Mouse (Mus musculus): ENCODE data around the gene Mief2. TPM values are rescaled to one million over a fixed set of nuclear protein-coding genes. Genes with fewer than 3 reads are reported as not detected.

Gene Mief2
- polyA plus RNA-seq, 1 experiment from 2014 or later, result 8.0 TPM

DNA sequence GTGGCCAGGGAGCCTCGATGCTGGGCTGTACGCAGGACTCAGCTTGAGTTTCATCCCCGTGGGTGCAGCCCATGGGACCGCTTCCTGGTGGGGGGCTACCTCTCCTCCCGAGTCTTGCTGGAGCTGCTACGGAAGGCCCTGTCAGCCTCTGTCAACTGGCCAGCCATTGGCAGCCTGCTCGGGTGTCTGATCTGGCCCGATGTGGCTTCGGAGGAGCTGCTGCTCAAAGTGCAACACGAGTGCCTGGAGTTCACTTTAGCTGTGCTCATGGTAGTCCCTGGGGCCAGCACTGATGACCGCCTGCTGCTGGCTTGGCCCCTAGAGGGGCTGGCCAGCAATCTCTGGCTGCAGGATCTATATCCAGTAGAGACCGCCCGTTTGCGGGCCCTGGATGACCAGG, 3.1 kb downstream of the Mief2 start:
- Histone ChIP-seq H3K4me3 (ENCODE audit: low read depth, low read length) (no peak overlapping the region), H3K9ac (ENCODE audit: low read depth, low read length) (no peak overlapping the region), H3K27me3 (replicated peaks; ENCODE audit: control insufficient read depth, insufficient read depth, low read length) (no peaks in the 10 kb centered on the region), H3K9me3 (ENCODE audit: control insufficient read depth, low read length) (no peaks in the 10 kb centered on the region), H3K36me3 (ENCODE audit: control insufficient read depth, insufficient read depth, low read length) (peaks cover 8% of the 10 kb centered on the region; the same call in 1 of the 2 replicates), H3K27ac (ENCODE audit: low read depth, low read length) (no peak overlapping the region), H3K4me1 (replicated peaks; ENCODE audit: control insufficient read depth, insufficient read depth, low read length) (peaks cover 11% of the 10 kb centered on the region), H3K4me2 (no peak overlapping the region)
- no peak for ATAC-seq (replicated peaks; ENCODE audit: low FRiP score)
- no peak for DNase-seq (ENCODE audit: low spot score)
- WGBS, result 90% methylated on average over 14 of the region's 14 CpGs

DNA sequence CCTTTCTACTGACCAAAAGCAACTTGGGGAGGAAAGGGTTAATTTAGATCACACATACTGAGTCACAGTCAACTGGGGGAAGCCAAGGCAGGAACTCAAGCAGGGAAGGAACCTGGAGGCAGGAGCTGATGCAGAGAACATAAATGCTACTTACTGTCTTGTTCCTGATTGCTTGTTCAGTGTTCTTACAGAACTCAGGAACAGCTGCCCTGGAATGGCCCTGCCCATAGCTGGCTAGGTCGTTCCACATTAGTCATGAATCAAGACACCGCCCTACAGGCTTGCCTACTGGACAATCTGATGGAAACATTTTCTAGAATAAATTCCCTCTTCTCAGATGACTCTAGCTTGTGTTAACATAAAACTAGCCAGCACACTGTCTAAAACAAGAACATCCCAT, 6.0 kb downstream of the Mief2 start:
- no peaks in the 10 kb centered on the region for H3K9me3 ChIP-seq (ENCODE audit: control insufficient read depth, low read length)
- no peak overlapping the region for H3K9ac ChIP-seq (ENCODE audit: low read depth, low read length)
- H3K4me1 ChIP-seq (replicated peaks; ENCODE audit: control insufficient read depth, insufficient read depth, low read length), result no peaks in the 10 kb centered on the region
- ATAC-seq (replicated peaks; ENCODE audit: low FRiP score) (no peak), DNase-seq (ENCODE audit: low spot score) (no peak)
- no peak overlapping the region for H3K27ac ChIP-seq (ENCODE audit: low read depth, low read length)
- H3K4me3 ChIP-seq (ENCODE audit: low read depth, low read length), result no peak overlapping the region
- WGBS, result 66% methylated on average over 2 of the region's 2 CpGs
- peaks cover 8% of the 10 kb centered on the region; the same call in 1 of the 2 replicates for H3K36me3 ChIP-seq (ENCODE audit: control insufficient read depth, insufficient read depth, low read length)
- H3K27me3 ChIP-seq (replicated peaks; ENCODE audit: control insufficient read depth, insufficient read depth, low read length), result no peaks in the 10 kb centered on the region
- no peak overlapping the region for H3K4me2 ChIP-seq

DNA sequence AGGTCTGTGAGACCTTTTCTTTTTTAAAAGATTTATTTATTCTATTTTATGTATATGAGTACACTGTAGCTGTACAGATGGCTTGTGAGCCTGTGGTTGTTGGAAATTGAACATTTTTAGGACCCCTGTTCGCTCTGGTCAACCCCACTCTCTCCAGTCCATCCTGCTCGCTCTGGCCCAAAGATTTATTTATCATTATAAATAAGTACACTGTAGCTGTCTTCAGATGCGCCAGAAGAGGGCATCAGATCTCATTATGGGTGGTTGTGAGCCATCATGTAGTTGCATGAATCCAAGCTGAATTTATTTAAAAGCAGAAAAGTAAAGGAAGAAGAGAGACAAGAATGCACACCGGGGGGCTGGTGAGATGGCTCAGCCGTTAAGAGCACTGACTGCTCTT, 7.0 kb downstream of the Mief2 start:
- H3K27ac ChIP-seq (ENCODE audit: low read depth, low read length), result no peak overlapping the region
- WGBS, result 81% methylated on average over 5 of the region's 5 CpGs
- H3K4me1 ChIP-seq (replicated peaks; ENCODE audit: control insufficient read depth, insufficient read depth, low read length), result no peaks in the 10 kb centered on the region
- peaks cover 10% of the 10 kb centered on the region; the same call in 1 of the 2 replicates for H3K36me3 ChIP-seq (ENCODE audit: control insufficient read depth, insufficient read depth, low read length)
- no peaks in the 10 kb centered on the region for H3K27me3 ChIP-seq (replicated peaks; ENCODE audit: control insufficient read depth, insufficient read depth, low read length)
- no peaks in the 10 kb centered on the region for H3K9me3 ChIP-seq (ENCODE audit: control insufficient read depth, low read length)
- ATAC-seq (replicated peaks; ENCODE audit: low FRiP score) (no peak), DNase-seq (ENCODE audit: low spot score) (no peak)
- no peak overlapping the region for H3K4me2 ChIP-seq
- no peak overlapping the region for H3K4me3 ChIP-seq (ENCODE audit: low read depth, low read length)
- H3K9ac ChIP-seq (ENCODE audit: low read depth, low read length), result no peak overlapping the region

DNA sequence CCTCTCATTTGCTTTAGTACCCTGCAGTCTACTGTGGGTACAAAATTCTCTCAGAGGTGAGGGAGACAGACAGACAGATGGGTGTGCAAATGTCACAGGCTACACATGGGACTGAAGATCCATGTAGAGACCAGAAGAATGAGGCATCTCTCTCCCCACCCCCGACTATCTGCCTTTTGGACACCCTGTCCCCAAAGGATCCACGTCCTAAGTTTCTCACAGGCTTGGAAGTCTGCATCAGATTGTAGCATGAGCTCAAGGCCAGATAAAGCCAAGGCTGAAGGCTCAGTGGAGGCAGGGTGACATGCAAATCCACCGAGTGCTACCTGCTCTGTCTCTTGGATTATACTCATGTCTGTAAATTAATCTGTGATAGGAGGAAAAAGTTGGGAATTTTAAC, 8.3 kb downstream of the Mief2 start:
- WGBS, result 82% methylated on average over 3 of the region's 3 CpGs
- peaks cover 10% of the 10 kb centered on the region; the same call in 1 of the 2 replicates for H3K36me3 ChIP-seq (ENCODE audit: control insufficient read depth, insufficient read depth, low read length)

DNA sequence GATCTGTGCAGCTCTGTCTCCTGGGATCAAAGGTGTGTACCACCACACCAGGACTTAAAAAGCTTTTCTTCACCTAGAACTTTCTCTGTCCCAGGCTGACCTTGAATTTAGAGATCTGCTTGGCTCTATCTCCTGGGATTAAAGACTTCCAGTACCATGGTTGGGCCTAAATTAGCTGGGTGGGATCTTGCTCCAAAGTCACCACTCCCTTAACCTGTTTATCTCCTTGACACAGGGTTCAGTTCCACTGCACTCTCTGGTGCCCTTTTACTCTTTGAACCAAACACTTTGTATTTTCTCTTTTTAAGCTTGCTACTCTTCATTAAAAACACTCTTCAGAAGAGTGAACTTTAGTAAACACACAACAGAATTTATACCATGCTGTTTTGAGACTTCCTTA, 9.3 kb downstream of the Mief2 start:
- H3K27ac ChIP-seq (ENCODE audit: low read depth, low read length), result no peak overlapping the region
- no peaks in the 10 kb centered on the region for H3K4me1 ChIP-seq (replicated peaks; ENCODE audit: control insufficient read depth, insufficient read depth, low read length)
- no peak overlapping the region for H3K4me2 ChIP-seq
- DNase-seq (ENCODE audit: low spot score), result no peak
- no peak overlapping the region for H3K9ac ChIP-seq (ENCODE audit: low read depth, low read length)
- no peak for ATAC-seq (replicated peaks; ENCODE audit: low FRiP score)
- H3K9me3 ChIP-seq (ENCODE audit: control insufficient read depth, low read length), result no peaks in the 10 kb centered on the region
- H3K36me3 ChIP-seq (ENCODE audit: control insufficient read depth, insufficient read depth, low read length), result peaks cover 13% of the 10 kb centered on the region
- no peak overlapping the region for H3K4me3 ChIP-seq (ENCODE audit: low read depth, low read length)
- H3K27me3 ChIP-seq (replicated peaks; ENCODE audit: control insufficient read depth, insufficient read depth, low read length), result no peaks in the 10 kb centered on the region

More for the DNA sequence above, 8.3 kb downstream of the Mief2 start:
- Histone ChIP-seq H3K4me3 (ENCODE audit: low read depth, low read length) (no peak overlapping the region), H3K4me2 (no peak overlapping the region), H3K27ac (ENCODE audit: low read depth, low read length) (no peak overlapping the region), H3K9me3 (ENCODE audit: control insufficient read depth, low read length) (no peaks in the 10 kb centered on the region), H3K27me3 (replicated peaks; ENCODE audit: control insufficient read depth, insufficient read depth, low read length) (no peaks in the 10 kb centered on the region), H3K9ac (ENCODE audit: low read depth, low read length) (no peak overlapping the region), H3K4me1 (replicated peaks; ENCODE audit: control insufficient read depth, insufficient read depth, low read length) (no peaks in the 10 kb centered on the region)
- ATAC-seq (replicated peaks; ENCODE audit: low FRiP score), result no peak
- DNase-seq (ENCODE audit: low spot score), result no peak

DNA sequence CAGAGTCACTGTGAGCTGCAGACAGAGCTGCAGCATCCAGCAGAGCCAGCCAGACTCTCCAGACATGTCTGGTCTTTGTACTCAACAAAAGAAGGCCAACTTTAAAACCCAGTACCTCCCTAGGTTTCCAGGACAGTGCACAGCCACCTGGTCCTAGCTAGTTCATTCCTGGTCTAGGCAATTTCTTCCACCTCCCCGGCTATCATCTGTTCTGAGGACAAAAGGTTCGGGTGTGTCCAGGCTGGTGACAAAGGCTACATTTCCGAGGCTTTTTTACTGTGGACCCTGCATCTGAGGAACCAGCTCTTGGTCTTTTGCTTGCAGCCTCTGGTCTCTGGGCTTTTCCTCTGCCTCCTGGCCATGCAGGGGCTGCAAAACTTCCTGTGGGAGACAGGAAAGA, 12.1 kb downstream of the Mief2 start:
- Histone ChIP-seq H3K36me3 (ENCODE audit: control insufficient read depth, insufficient read depth, low read length) (peaks cover 24% of the 10 kb centered on the region), H3K9me3 (ENCODE audit: control insufficient read depth, low read length) (no peaks in the 10 kb centered on the region), H3K9ac (ENCODE audit: low read depth, low read length) (no peak overlapping the region), H3K27me3 (replicated peaks; ENCODE audit: control insufficient read depth, insufficient read depth, low read length) (no peaks in the 10 kb centered on the region), H3K4me2 (no peak overlapping the region), H3K4me3 (ENCODE audit: low read depth, low read length) (no peak overlapping the region), H3K4me1 (replicated peaks; ENCODE audit: control insufficient read depth, insufficient read depth, low read length) (no peaks in the 10 kb centered on the region), H3K27ac (ENCODE audit: low read depth, low read length) (no peak overlapping the region)
- ATAC-seq (replicated peaks; ENCODE audit: low FRiP score), result no peak
- 87% methylated on average over 3 of the region's 3 CpGs for WGBS
- no peak for DNase-seq (ENCODE audit: low spot score)

DNA sequence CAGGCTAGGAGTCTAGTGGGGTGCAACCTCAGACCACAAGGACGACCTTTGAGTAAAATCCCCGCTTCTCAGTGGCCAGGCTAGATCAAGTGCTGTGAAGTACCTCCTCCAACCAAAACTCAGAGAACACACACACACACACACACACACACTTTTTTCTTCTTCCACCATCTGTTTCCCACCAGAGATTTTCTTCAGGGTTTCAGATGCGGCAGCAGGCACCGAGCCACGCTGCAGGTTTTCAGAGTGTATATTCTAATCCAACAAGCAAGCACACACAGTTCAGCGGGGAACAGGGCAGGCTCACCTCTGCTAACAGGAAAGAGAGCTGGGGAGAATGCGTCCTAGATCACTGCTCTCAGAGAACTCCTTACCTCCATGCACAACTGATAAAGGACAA, 27.4 kb downstream of the Mief2 start:
- H3K4me3 ChIP-seq (ENCODE audit: low read depth, low read length), result no peak overlapping the region
- H3K36me3 ChIP-seq (ENCODE audit: control insufficient read depth, insufficient read depth, low read length), result peaks cover 48% of the 10 kb centered on the region
- no peak overlapping the region for H3K9ac ChIP-seq (ENCODE audit: low read depth, low read length)
- no peaks in the 10 kb centered on the region for H3K9me3 ChIP-seq (ENCODE audit: control insufficient read depth, low read length)
- ATAC-seq (replicated peaks; ENCODE audit: low FRiP score) (no peak), DNase-seq (ENCODE audit: low spot score) (no peak)
- H3K4me1 ChIP-seq (replicated peaks; ENCODE audit: control insufficient read depth, insufficient read depth, low read length), result no peaks in the 10 kb centered on the region
- H3K27me3 ChIP-seq (replicated peaks; ENCODE audit: control insufficient read depth, insufficient read depth, low read length), result no peaks in the 10 kb centered on the region
- no peak overlapping the region for H3K4me2 ChIP-seq
- WGBS, result 88% methylated on average over 7 of the region's 7 CpGs
- no peak overlapping the region for H3K27ac ChIP-seq (ENCODE audit: low read depth, low read length)

DNA sequence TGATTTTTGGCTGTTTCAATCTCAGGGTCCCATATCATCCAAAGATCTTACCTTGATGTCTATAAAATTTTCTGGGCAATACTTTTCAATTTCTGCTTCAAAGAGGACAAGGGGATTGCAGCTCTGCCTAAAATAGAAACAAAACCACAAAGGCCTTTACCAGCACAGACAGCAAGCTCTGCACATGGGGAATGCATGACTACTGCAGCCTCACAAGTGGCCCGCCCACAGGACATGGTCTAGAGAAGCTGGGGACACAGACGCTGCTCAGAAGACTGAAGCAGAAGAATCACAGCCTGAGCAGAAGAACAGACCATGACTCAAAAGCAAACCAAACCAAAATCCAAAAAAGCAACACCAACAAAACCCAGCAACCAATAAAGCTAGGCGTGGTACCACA, 33.5 kb downstream of the Mief2 start:
- H3K27ac ChIP-seq (ENCODE audit: low read depth, low read length), result no peak overlapping the region
- H3K4me3 ChIP-seq (ENCODE audit: low read depth, low read length), result no peak overlapping the region
- H3K36me3 ChIP-seq (ENCODE audit: control insufficient read depth, insufficient read depth, low read length), result peaks cover 18% of the 10 kb centered on the region
- H3K4me2 ChIP-seq, result no peak overlapping the region
- DNase-seq (ENCODE audit: low spot score), result no peak
- H3K9me3 ChIP-seq (ENCODE audit: control insufficient read depth, low read length), result no peaks in the 10 kb centered on the region
- WGBS, result 81% methylated on average over 3 of the region's 3 CpGs
- no peaks in the 10 kb centered on the region for H3K27me3 ChIP-seq (replicated peaks; ENCODE audit: control insufficient read depth, insufficient read depth, low read length)
- no peak overlapping the region for H3K9ac ChIP-seq (ENCODE audit: low read depth, low read length)
- no peak for ATAC-seq (replicated peaks; ENCODE audit: low FRiP score)
- H3K4me1 ChIP-seq (replicated peaks; ENCODE audit: control insufficient read depth, insufficient read depth, low read length), result no peaks in the 10 kb centered on the region; the same call in 1 of the 2 replicates

DNA sequence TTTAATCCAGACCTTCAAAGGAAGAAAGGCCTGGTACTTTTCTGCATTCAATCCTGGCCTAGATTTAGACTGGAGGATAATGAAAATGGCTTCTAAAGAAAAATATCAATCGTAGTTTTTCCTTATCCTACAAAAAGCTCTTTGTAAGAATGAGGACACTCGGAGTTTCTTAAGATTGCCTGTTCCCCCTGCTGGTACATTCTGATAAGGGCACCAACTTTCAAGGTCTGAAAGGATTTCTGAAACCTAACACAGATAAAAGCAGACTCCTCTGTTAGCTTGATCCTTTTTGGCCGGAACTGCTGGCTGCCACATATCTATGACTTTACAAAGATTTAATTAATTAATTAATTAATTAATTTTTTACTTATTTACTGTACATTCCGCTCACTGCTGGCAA, 38.8 kb downstream of the Mief2 start:
- Histone ChIP-seq H3K27me3 (replicated peaks; ENCODE audit: control insufficient read depth, insufficient read depth, low read length) (no peaks in the 10 kb centered on the region), H3K4me3 (ENCODE audit: low read depth, low read length) (no peak overlapping the region), H3K9ac (ENCODE audit: low read depth, low read length) (no peak overlapping the region), H3K4me2 (no peak overlapping the region), H3K9me3 (ENCODE audit: control insufficient read depth, low read length) (no peaks in the 10 kb centered on the region), H3K27ac (ENCODE audit: low read depth, low read length) (no peak overlapping the region), H3K4me1 (replicated peaks; ENCODE audit: control insufficient read depth, insufficient read depth, low read length) (no peaks in the 10 kb centered on the region; the same call in 1 of the 2 replicates), H3K36me3 (ENCODE audit: control insufficient read depth, insufficient read depth, low read length) (peaks cover 5% of the 10 kb centered on the region; the same call in 1 of the 2 replicates)
- DNase-seq (ENCODE audit: low spot score) (no peak), ATAC-seq (replicated peaks; ENCODE audit: low FRiP score) (no peak)
- WGBS, result 50% methylated on average over 4 of the region's 4 CpGs

All from liver, embryonic 11.5 days (tissue).